Mouse (Mus musculus): ENCODE data around the gene Cdca5. TPM values are rescaled to one million over a fixed set of nuclear protein-coding genes. Genes with fewer than 3 reads are reported as not detected.

Cdca5 gene
- polyA plus RNA-seq, 1 experiment = 7.7 TPM

Other genes with a start within 250 kb of the Cdca5 start
- gene Frmd8, start 209.7 kb upstream of the Cdca5 start, polyA plus RNA-seq (2012; ENCODE audit: low replicate concordance) = 18.0 and 18.2 TPM in 2 replicates
- gene Slc25a45, start 207.2 kb upstream of the Cdca5 start, polyA plus RNA-seq (2012; ENCODE audit: low replicate concordance) = 0.65 and 5.0 TPM in 2 replicates
- 1.4 and 2.3 TPM in 2 replicates for gene Tigd3, start 190.8 kb upstream of the Cdca5 start, polyA plus RNA-seq (2012; ENCODE audit: low replicate concordance)
- 15.3 and 54.9 TPM in 2 replicates for gene Dpf2, start 172.0 kb upstream of the Cdca5 start, polyA plus RNA-seq (2012; ENCODE audit: low replicate concordance)
- 1.8 and 1.9 TPM in 2 replicates for gene Cdc42ep2, start 160.2 kb upstream of the Cdca5 start, polyA plus RNA-seq (2012; ENCODE audit: low replicate concordance)
- gene Pola2, start 120.8 kb upstream of the Cdca5 start, polyA plus RNA-seq (2012; ENCODE audit: low replicate concordance) = 42.9 and 62.3 TPM in 2 replicates
- gene Slc22a20, start 98.8 kb upstream of the Cdca5 start, polyA plus RNA-seq (2012; ENCODE audit: low replicate concordance) = not detected in 2 replicates
- 74.6 and 291 TPM in 2 replicates for gene Capn1, start 69.1 kb upstream of the Cdca5 start, polyA plus RNA-seq (2012; ENCODE audit: low replicate concordance)
- 304 and 363 TPM in 2 replicates for gene Syvn1, start 38.4 kb upstream of the Cdca5 start, polyA plus RNA-seq (2012; ENCODE audit: low replicate concordance)
- 36.6 and 41.0 TPM in 2 replicates for gene Mrpl49, start 27.2 kb upstream of the Cdca5 start, polyA plus RNA-seq (2012; ENCODE audit: low replicate concordance)
- gene Fau, start 27.1 kb upstream of the Cdca5 start, polyA plus RNA-seq (2012; ENCODE audit: low replicate concordance) = 2,048 and 2,675 TPM in 2 replicates
- gene Znhit2, start 23.8 kb upstream of the Cdca5 start, polyA plus RNA-seq (2012; ENCODE audit: low replicate concordance) = 70.2 and 84.6 TPM in 2 replicates
- gene Tm7sf2, start 16.6 kb upstream of the Cdca5 start, polyA plus RNA-seq (2012; ENCODE audit: low replicate concordance) = 15.8 and 19.5 TPM in 2 replicates
- 35.5 and 99.7 TPM in 2 replicates for gene Vps51, start 7.8 kb upstream of the Cdca5 start, polyA plus RNA-seq (2012; ENCODE audit: low replicate concordance)
- not detected in 2 replicates for gene Tmem262, start 5.0 kb upstream of the Cdca5 start, polyA plus RNA-seq (2012; ENCODE audit: low replicate concordance)
- 0.28 and 0.30 TPM in 2 replicates for gene Gm28374, start 2.7 kb upstream of the Cdca5 start, polyA plus RNA-seq (2012; ENCODE audit: low replicate concordance)
- gene Zfpl1, start within 50 bp of the Cdca5 start, polyA plus RNA-seq (2012; ENCODE audit: low replicate concordance) = 50.1 and 66.4 TPM in 2 replicates
- gene AC131692.1, start 9.4 kb downstream of the Cdca5 start, polyA plus RNA-seq (2012; ENCODE audit: low replicate concordance) = 3.5 and 18.8 TPM in 2 replicates
- 0.20 and 0.93 TPM in 2 replicates for gene Naaladl1, start 20.8 kb downstream of the Cdca5 start, polyA plus RNA-seq (2012; ENCODE audit: low replicate concordance)
- 87.4 and 104 TPM in 2 replicates for gene Sac3d1, start 33.7 kb downstream of the Cdca5 start, polyA plus RNA-seq (2012; ENCODE audit: low replicate concordance)
- 197 and 367 TPM in 2 replicates for gene Snx15, start 43.3 kb downstream of the Cdca5 start, polyA plus RNA-seq (2012; ENCODE audit: low replicate concordance)
- gene Batf2, start 56.0 kb downstream of the Cdca5 start, polyA plus RNA-seq (2012; ENCODE audit: low replicate concordance) = 0.21 and 2.0 TPM in 2 replicates
- 33.5 and 55.6 TPM in 2 replicates for gene Arl2, start 56.6 kb downstream of the Cdca5 start, polyA plus RNA-seq (2012; ENCODE audit: low replicate concordance)
- gene Majin, start 99.4 kb downstream of the Cdca5 start, polyA plus RNA-seq (2012; ENCODE audit: low replicate concordance) = not detected in 2 replicates
- not detected in 2 replicates for gene Gpha2, start 141.4 kb downstream of the Cdca5 start, polyA plus RNA-seq (2012; ENCODE audit: low replicate concordance)
- 283 and 355 TPM in 2 replicates for gene Ppp2r5b, start 150.9 kb downstream of the Cdca5 start, polyA plus RNA-seq (2012; ENCODE audit: low replicate concordance)
- gene Atg2a, start 156.7 kb downstream of the Cdca5 start, polyA plus RNA-seq (2012; ENCODE audit: low replicate concordance) = 79.9 and 150 TPM in 2 replicates
- gene Ehd1, start 191.7 kb downstream of the Cdca5 start, polyA plus RNA-seq (2012; ENCODE audit: low replicate concordance) = 333 and 398 TPM in 2 replicates
- gene Cdc42bpg, start 221.5 kb downstream of the Cdca5 start, polyA plus RNA-seq (2012; ENCODE audit: low replicate concordance) = 12.1 and 13.6 TPM in 2 replicates
- gene Men1, start 250.0 kb downstream of the Cdca5 start, polyA plus RNA-seq (2012; ENCODE audit: low replicate concordance) = 279 and 329 TPM in 2 replicates